Mouse (Mus musculus): Measurements from ENCODE around the gene Gm20388.

DNA sequence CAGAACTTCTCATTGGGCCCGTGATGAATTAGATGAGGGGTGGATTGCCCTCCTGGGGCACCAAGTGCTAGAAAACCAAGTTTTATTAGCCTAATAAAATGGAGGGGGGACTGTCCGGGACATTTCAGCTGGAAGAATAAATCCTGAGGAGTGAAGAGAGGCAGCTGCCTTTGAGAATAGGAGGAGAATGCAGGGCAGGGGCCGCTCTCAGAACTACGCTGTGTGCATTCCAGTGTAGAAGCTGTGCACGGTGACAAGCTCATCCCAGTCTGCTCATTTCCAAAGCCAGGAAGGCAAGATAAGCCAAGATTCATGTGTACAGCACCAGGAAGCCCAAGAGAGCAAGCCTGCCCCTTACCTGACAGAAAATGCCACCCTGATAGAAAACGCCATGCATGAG lies 1487.4 kb downstream of the Gm20388 start:
- TF ChIP-seq POLR2A (IDR thresholded peaks at IDR 0.05; ENCODE audit: borderline replicate concordance, insufficient read depth, low read length) = no peak
- TF ChIP-seq CTCF (IDR thresholded peaks at IDR 0.05; ENCODE audit: borderline replicate concordance, insufficient read depth, low read depth, low read length) = no peak
